Mouse (Mus musculus): Measurements from ENCODE around the gene Dgcr8. TPM values are rescaled to one million over a fixed set of nuclear protein-coding genes. Genes with fewer than 3 reads are reported as not detected.
A peak's percentile ranks its signal among the peaks of the same experiment; 100 is the strongest.

The Dgcr8 gene
- polyA plus RNA-seq, 1 experiment from 2014 or later: 26.3 TPM

DNA sequence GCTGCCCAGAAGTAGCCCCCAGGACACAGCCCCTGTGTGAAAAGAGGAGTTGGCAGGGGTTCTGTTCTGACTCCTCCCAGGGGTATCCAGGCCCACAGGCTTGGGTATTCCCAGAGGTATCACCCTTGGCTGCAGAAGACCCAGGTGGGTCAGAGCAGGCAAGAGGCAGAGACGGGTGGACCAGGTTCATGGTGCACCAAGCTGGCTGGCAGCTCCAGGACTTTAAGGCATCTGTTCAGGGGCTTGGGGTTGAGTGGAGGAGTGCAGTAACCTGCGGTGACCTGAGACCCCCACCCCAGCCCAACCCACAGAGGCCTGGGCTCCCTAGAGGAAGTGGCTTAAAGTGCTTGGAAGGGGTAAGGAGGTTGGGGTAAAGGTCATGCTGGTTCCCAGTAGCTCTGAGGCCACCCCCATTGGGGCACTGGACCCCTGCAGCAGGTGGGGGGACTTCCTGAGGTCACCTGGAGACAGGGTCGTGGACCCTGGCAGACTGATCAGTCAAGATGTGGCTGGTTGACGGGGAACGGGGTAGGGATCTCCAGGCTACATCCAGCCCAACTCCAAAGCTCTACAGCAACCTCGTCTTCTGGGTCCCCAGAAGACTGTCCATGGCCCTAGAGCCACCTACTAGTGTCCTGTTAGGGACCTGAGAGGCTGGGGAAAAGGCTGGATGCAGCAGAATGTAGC lies 68.0 kb downstream of the Dgcr8 start:
- no peaks in the 10 kb centered on the region for H3K27me3 ChIP-seq (replicated peaks; ENCODE audit: control insufficient read depth, insufficient read depth, low read length)
- ATAC-seq: no peak

DNA sequence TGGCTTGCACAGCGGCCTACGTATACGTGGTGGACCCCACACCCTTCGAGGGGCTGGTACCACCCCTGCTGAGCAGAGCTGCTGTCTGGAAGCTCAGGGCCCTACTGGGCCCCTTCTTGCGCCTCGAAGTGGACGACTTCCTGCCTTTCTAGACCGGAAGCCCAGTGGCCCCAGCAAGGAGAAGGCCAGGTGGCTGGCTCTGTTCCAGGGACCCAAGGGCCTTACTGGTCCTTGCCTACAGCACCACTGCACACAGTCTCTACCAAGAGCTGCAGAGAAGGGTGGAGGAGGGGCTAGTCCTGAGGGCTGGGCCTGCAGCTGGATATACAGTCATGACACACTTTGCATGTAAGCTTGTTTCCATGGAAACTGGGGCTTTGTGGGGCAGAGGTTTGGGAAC lies 69.0 kb downstream of the Dgcr8 start:
- ATAC-seq: 0 out of 2 replicates have a peak, but pooled peaks have one; percentile 36
- H3K9ac ChIP-seq (ENCODE audit: low read length): no peak overlapping the region

More for the DNA sequence above, 68.0 kb downstream of the Dgcr8 start:
- H3K4me2 ChIP-seq (ENCODE audit: low read length): no peak overlapping the region
- no peak for DNase-seq (ENCODE audit: low spot score)
- H3K4me1 ChIP-seq (ENCODE audit: control insufficient read depth, insufficient read depth, low read length): no peaks in the 10 kb centered on the region
- no peak overlapping the region for H3K4me3 ChIP-seq (ENCODE audit: low read depth, low read length)
- H3K9me3 ChIP-seq (replicated peaks; ENCODE audit: control insufficient read depth, low read length): no peaks in the 10 kb centered on the region
- 89% methylated on average over 6 of the region's 6 CpGs for WGBS
- H3K36me3 ChIP-seq (ENCODE audit: control insufficient read depth, insufficient read depth, low read length): peaks cover 39% of the 10 kb centered on the region
- no peak overlapping the region for H3K27ac ChIP-seq (ENCODE audit: low read depth, low read length)
- H3K9ac ChIP-seq (ENCODE audit: low read length): no peak overlapping the region

DNA sequence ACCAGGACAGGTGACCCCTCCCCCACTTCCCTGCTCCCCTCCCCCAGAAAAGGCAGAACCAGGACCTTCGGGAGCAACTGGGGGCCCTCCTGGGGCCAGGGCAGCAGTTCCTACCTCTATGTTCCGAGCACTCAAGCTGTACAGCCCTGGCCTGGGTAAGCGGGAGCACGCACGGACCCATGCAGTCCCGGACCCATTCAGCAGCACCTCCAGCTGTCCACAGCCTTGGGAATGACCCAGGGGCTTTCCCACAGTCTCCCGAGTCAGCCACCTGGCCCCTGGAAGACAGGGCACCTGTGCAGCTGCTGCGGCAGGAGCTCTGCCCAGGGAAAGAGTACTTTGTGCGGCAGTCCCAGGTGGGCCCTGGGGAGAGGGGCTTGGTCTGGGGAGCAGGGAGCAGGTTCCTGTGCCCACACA lies 70.5 kb downstream of the Dgcr8 start:
- Histone ChIP-seq H3K9me3 (replicated peaks; ENCODE audit: control insufficient read depth, low read length) (no peaks in the 10 kb centered on the region), H3K9ac (ENCODE audit: low read length) (no peak overlapping the region), H3K27me3 (replicated peaks; ENCODE audit: control insufficient read depth, insufficient read depth, low read length) (no peaks in the 10 kb centered on the region), H3K4me1 (ENCODE audit: control insufficient read depth, insufficient read depth, low read length) (0 out of 2 replicates have a peak, but pooled peaks cover 9% of the 10 kb centered on the region), H3K27ac (ENCODE audit: low read depth, low read length) (no peak overlapping the region), H3K4me3 (ENCODE audit: low read depth, low read length) (no peak overlapping the region), H3K36me3 (ENCODE audit: control insufficient read depth, insufficient read depth, low read length) (peaks cover 15% of the 10 kb centered on the region), H3K4me2 (ENCODE audit: low read length) (no peak overlapping the region)
- no peak for DNase-seq (ENCODE audit: low spot score)
- 79% methylated on average over 9 of the region's 9 CpGs for WGBS
- no peak for ATAC-seq

More for the DNA sequence above, 69.0 kb downstream of the Dgcr8 start:
- no peaks in the 10 kb centered on the region for H3K27me3 ChIP-seq (replicated peaks; ENCODE audit: control insufficient read depth, insufficient read depth, low read length)
- 65% methylated on average over 8 of the region's 8 CpGs for WGBS
- H3K4me2 ChIP-seq (ENCODE audit: low read length): no peak overlapping the region
- peaks cover 29% of the 10 kb centered on the region for H3K36me3 ChIP-seq (ENCODE audit: control insufficient read depth, insufficient read depth, low read length)
- peak; percentile 38 for DNase-seq (ENCODE audit: low spot score)
- H3K27ac ChIP-seq (ENCODE audit: low read depth, low read length): peak overlapping the region; percentile 27; the same call in 1 of the 2 replicates
- H3K4me1 ChIP-seq (ENCODE audit: control insufficient read depth, insufficient read depth, low read length): no peaks in the 10 kb centered on the region
- H3K4me3 ChIP-seq (ENCODE audit: low read depth, low read length): no peak overlapping the region
- H3K9me3 ChIP-seq (replicated peaks; ENCODE audit: control insufficient read depth, low read length): no peaks in the 10 kb centered on the region

DNA sequence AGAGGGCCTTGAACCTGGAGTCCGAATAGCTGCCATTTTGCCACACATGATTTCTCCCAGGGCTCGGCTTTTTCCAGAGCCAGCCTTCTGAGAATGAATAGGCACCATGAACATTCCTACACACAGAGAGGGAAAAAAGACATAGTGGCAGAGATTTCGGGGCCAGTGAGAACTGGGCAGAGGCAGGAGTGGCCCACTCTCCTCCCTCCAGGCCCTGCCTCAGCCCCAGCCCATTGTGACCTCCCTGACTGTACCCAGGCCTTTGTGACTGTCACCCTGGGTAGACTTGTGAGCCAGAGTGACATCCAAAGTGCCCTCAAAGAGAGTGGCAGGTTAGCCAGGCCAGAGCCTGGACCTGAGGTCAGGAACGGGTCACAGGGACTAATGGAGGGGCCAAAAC lies 71.5 kb downstream of the Dgcr8 start, which contains the start of gene Ccdc188:
Gene Ccdc188, plus strand, starts transcription at position 301 of the 400 bp plus-strand sequence.
- H3K4me2 ChIP-seq (ENCODE audit: low read length): no peak within 1 kb of the TSS
- H3K27ac ChIP-seq (ENCODE audit: low read depth, low read length): no peak within 1 kb of the TSS
- H3K4me3 ChIP-seq (ENCODE audit: low read depth, low read length): no peak within 1 kb of the TSS
- no peaks in the 10 kb centered on the region for H3K9me3 ChIP-seq (replicated peaks; ENCODE audit: control insufficient read depth, low read length)
- 85% methylated on average over 4 of the region's 4 CpGs for WGBS
- H3K9ac ChIP-seq (ENCODE audit: low read length): no peak within 1 kb of the TSS
- ATAC-seq: no peak
- no peak for DNase-seq (ENCODE audit: low spot score)
- no peaks in the 10 kb centered on the region for H3K27me3 ChIP-seq (replicated peaks; ENCODE audit: control insufficient read depth, insufficient read depth, low read length)
- H3K36me3 ChIP-seq (ENCODE audit: control insufficient read depth, insufficient read depth, low read length): peaks cover 5% of the 10 kb centered on the region
- peaks cover 14% of the 10 kb centered on the region for H3K4me1 ChIP-seq (ENCODE audit: control insufficient read depth, insufficient read depth, low read length)

DNA sequence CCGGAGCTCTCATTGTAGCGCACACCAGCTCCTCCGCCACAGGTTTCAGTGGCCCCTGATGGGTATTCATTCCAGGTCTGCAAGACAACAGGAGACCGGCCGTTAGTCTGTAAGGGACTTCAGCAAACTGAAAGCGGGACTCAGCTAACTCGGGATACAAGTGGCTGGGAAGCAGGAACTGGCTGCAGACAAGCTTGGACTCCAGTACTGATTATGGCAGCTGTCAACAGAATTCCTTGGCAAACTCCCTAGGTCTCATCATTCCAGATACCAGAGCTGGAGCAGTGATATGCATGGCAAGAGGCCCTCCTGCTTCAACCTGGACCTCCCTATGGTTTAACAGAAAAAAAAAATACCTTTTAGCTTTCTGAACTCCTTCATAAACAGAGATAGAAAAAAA lies 74.2 kb downstream of the Dgcr8 start:
- Histone ChIP-seq H3K4me3 (ENCODE audit: low read depth, low read length) (peak overlapping the region; percentile 14), H3K4me2 (ENCODE audit: low read length) (peak overlapping the region; percentile 41), H3K9ac (ENCODE audit: low read length) (peak overlapping the region; percentile 48), H3K27ac (ENCODE audit: low read depth, low read length) (peak overlapping the region; percentile 81), H3K36me3 (ENCODE audit: control insufficient read depth, insufficient read depth, low read length) (no peaks in the 10 kb centered on the region), H3K9me3 (replicated peaks; ENCODE audit: control insufficient read depth, low read length) (no peaks in the 10 kb centered on the region), H3K4me1 (ENCODE audit: control insufficient read depth, insufficient read depth, low read length) (peaks cover 14% of the 10 kb centered on the region), H3K27me3 (replicated peaks; ENCODE audit: control insufficient read depth, insufficient read depth, low read length) (no peaks in the 10 kb centered on the region)
- DNase-seq (ENCODE audit: low spot score) (no peak), ATAC-seq (no peak)
- WGBS: 63% methylated on average over 7 of the region's 7 CpGs

DNA sequence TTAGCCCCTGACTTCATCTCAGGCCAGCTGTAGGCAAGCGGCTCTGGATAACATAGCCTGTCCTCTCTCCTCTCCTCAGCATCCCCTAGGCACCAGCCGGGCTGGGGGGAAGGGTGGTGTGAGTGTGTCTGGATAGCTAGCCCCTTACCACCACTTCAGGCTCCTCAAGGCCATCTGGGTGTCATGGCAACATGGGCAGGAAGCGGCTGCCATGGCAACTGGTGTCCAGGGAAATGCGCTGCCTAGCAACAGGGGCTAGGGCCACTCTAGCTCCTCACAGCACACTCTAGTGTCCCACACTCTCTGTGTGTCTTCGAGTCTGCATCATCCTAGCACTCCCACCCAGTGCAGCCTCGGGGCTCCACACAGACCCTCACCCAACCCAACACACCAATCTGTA lies 75.4 kb downstream of the Dgcr8 start:
- Histone ChIP-seq H3K4me2 (ENCODE audit: low read length) (peak overlapping the region; percentile 41), H3K9me3 (replicated peaks; ENCODE audit: control insufficient read depth, low read length) (no peaks in the 10 kb centered on the region), H3K4me1 (ENCODE audit: control insufficient read depth, insufficient read depth, low read length) (peaks cover 14% of the 10 kb centered on the region), H3K4me3 (ENCODE audit: low read depth, low read length) (peak overlapping the region; percentile 14; the same call in 1 of the 2 replicates), H3K27ac (ENCODE audit: low read depth, low read length) (peak overlapping the region; percentile 81), H3K27me3 (replicated peaks; ENCODE audit: control insufficient read depth, insufficient read depth, low read length) (no peaks in the 10 kb centered on the region), H3K36me3 (ENCODE audit: control insufficient read depth, insufficient read depth, low read length) (no peaks in the 10 kb centered on the region), H3K9ac (ENCODE audit: low read length) (peak overlapping the region; percentile 48)
- ATAC-seq (peak; percentile 89), DNase-seq (ENCODE audit: low spot score) (peak; percentile 93)
- 27% methylated on average over 6 of the region's 6 CpGs for WGBS

DNA sequence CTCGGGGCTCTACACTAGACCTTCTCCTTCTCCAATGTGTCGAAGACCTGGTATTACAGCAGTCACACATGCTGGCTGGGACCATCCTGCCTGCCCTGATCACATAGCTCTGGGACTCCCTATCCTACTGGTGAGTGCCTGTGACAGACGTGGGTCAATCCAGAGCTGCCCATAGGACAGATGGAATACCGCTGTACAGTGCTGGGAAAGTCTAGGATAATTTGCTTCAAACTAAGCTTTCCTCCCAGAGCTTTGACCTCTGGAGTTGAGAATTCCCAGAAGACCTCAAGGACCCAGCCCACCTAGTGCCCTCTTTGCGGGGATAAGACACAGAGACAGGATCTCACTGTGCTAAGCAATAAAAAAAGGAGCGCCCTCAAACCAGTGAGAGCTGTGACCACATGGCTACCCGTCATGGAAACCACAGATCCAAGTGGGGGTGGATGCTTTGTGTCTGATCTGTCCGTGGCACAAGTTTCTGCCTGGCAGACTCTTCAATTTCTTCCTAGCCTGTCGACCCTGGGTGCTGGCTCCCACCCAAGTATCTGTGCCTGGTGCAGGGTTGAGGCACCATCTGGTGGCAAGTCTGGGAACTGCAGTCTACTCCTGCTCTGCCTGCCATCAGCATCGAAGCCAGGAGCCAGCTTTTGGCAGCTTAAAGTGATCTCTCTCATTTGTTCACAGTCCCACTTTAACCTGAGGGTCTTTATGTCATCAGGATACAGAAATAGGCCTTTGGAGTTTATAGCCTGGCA lies 77.5 kb downstream of the Dgcr8 start:
- H3K4me1 ChIP-seq (ENCODE audit: control insufficient read depth, insufficient read depth, low read length): peaks cover 14% of the 10 kb centered on the region
- H3K4me3 ChIP-seq (ENCODE audit: low read depth, low read length): no peak overlapping the region
- no peaks in the 10 kb centered on the region for H3K9me3 ChIP-seq (replicated peaks; ENCODE audit: control insufficient read depth, low read length)
- DNase-seq (ENCODE audit: low spot score) (peak; percentile 94), ATAC-seq (peak; percentile 26)
- 42% methylated on average over 10 of the region's 10 CpGs for WGBS
- no peak overlapping the region for H3K27ac ChIP-seq (ENCODE audit: low read depth, low read length)
- no peaks in the 10 kb centered on the region for H3K36me3 ChIP-seq (ENCODE audit: control insufficient read depth, insufficient read depth, low read length)
- H3K9ac ChIP-seq (ENCODE audit: low read length): no peak overlapping the region
- no peak overlapping the region for H3K4me2 ChIP-seq (ENCODE audit: low read length)
- no peaks in the 10 kb centered on the region for H3K27me3 ChIP-seq (replicated peaks; ENCODE audit: control insufficient read depth, insufficient read depth, low read length)

DNA sequence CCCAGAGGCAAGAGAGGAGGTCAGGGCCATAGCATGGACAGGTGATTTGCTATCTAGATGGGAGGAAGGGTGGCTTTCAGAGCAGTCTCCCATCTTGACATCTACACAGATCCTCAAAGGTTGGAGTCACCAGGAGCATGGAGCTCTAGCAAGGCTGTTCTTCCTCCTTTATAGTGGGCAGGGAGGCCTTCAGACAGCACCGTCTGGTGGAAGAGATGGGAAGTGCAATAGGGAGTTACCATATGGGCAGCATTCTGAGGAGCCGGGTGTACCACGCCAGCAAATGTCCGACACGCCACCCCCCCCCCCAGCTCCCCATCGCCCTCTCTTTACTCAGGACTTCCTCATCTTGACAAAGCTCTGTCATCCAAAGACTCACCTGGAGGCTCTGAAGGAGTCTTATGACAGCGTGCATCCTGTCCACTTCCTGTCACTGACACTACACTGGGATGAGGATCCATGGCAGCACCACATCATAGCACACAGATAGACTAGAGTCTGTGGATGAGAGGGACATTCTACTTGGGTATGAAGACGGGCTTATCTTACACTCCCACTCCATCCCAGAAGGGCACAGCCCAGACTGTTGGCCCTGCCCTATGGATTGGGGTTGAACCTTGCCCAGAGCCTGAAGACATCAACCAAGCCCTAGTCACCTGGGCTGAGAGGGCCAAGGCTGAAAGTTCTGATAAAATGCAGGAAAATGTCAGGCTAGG lies 78.2 kb downstream of the Dgcr8 start:
- WGBS: 20% methylated on average over 8 of the region's 8 CpGs
- Histone ChIP-seq H3K9ac (ENCODE audit: low read length) (no peak overlapping the region), H3K4me1 (ENCODE audit: control insufficient read depth, insufficient read depth, low read length) (peaks cover 14% of the 10 kb centered on the region), H3K4me2 (ENCODE audit: low read length) (no peak overlapping the region), H3K36me3 (ENCODE audit: control insufficient read depth, insufficient read depth, low read length) (no peaks in the 10 kb centered on the region), H3K27ac (ENCODE audit: low read depth, low read length) (no peak overlapping the region), H3K4me3 (ENCODE audit: low read depth, low read length) (no peak overlapping the region), H3K9me3 (replicated peaks; ENCODE audit: control insufficient read depth, low read length) (no peaks in the 10 kb centered on the region), H3K27me3 (replicated peaks; ENCODE audit: control insufficient read depth, insufficient read depth, low read length) (no peaks in the 10 kb centered on the region)
- DNase-seq (ENCODE audit: low spot score) (peak; percentile 69), ATAC-seq (no peak)

Data from forebrain, embryonic 14.5 days (tissue).